Mouse (Mus musculus) left cerebral cortex, adult 2 months (tissue): ENCODE data around the gene Pax6. TPM values are rescaled to one million over a fixed set of nuclear protein-coding genes. Genes with fewer than 3 reads are reported as not detected.

Experiments used
- DNase-seq, 2 experiments: peaks; one replicate each; pipeline ENCODE4 v3.0.0; 2021 to 2022; ENCODE audit warnings: low spot score in 2 of 2, mixed read lengths in 1 of 2; ENCODE audit errors: extremely low spot score in 1 of 2
- H3K27ac ChIP-seq: fragments of 200-600 bp; 2 replicates; pipeline ENCODE4 v1.8.1; 2022
- H3K4me3 ChIP-seq: fragments of 200-600 bp; 2 replicates; pipeline ENCODE4 v1.8.1; 2022
- CTCF ChIP-seq: fragments of 200-600 bp; IDR thresholded peaks from 2 replicates; pipeline ENCODE4 v1.8.1; 2022; ENCODE audit warnings: antibody characterized with exemption, mild to moderate bottlenecking, moderate library complexity
- intact Hi-C: fragments of 180-260 bp; cut with DNase I; formaldehyde crosslinking; loops from one replicate; pipeline ENCODE4 v1.15.1; 2025
- total RNA-seq, 2 experiments: library from RNA; stranded (reverse); gene quantifications; 2 replicates each; pipeline ENCODE4 v1.2.3; 2021

The Pax6 gene
- total RNA-seq, 2 experiments from 2014 or later = 8.2 to 11.7 TPM

GRCm38 (mm10) chr2:105709126-105709525, 40.4 kb downstream of the Pax6 start:
- DNase-seq = no peak
- intact Hi-C loops = no loop called here
- no peak for TF ChIP-seq CTCF
- no peak overlapping the region for H3K27ac ChIP-seq
- no peak overlapping the region for H3K4me3 ChIP-seq

GRCm38 (mm10) chr2:105710511-105710910, 41.8 kb downstream of the Pax6 start:
- no peak for DNase-seq
- Histone ChIP-seq H3K27ac (no peak overlapping the region), H3K4me3 (no peak overlapping the region)
- intact Hi-C loops = no loop called here
- no peak for TF ChIP-seq CTCF

- intact Hi-C loops = no loop called here
- no peak for DNase-seq
- Histone ChIP-seq H3K4me3 (no peak overlapping the region), H3K27ac (no peak overlapping the region)
- no peak for TF ChIP-seq CTCF
These were observed 46.9 kb downstream of the Pax6 start for GRCm38 (mm10) chr2:105715409-105716115.

- intact Hi-C loops = no loop called here
- no peak for TF ChIP-seq CTCF
- DNase-seq = no peak
- no peak overlapping the region for H3K4me3 ChIP-seq
- H3K27ac ChIP-seq = no peak overlapping the region
These were observed 58.0 kb downstream of the Pax6 start for GRCm38 (mm10) chr2:105726657-105727056.

GRCm38 (mm10) chr2:105730704-105731103, 62.0 kb downstream of the Pax6 start:
- intact Hi-C loops = no loop called here

GRCm38 (mm10) chr2:105736166-105736565, 67.5 kb downstream of the Pax6 start:
- DNase-seq = no peak
- intact Hi-C loops = no loop called here
- H3K27ac ChIP-seq = no peak overlapping the region
- no peak for TF ChIP-seq CTCF
- no peak overlapping the region for H3K4me3 ChIP-seq

More at GRCm38 (mm10) chr2:105730704-105731103, 62.0 kb downstream of the Pax6 start:
- no peak for DNase-seq
- Histone ChIP-seq H3K27ac (no peak overlapping the region), H3K4me3 (no peak overlapping the region)
- no peak for TF ChIP-seq CTCF

- DNase-seq = no peak
- TF ChIP-seq CTCF = no peak
- Histone ChIP-seq H3K4me3 (no peak overlapping the region), H3K27ac (no peak overlapping the region)
- intact Hi-C loops = no loop called here
These were observed 78.2 kb downstream of the Pax6 start for GRCm38 (mm10) chr2:105746896-105747295.

Other genes starting within 250 kb of the Pax6 start
- 10 to 100 TPM; 18.8 to 19.5 TPM for gene Elp4, start 235.7 kb downstream of the Pax6 start, total RNA-seq
- 10 to 100 TPM; 24.5 to 30.6 TPM for gene Immp1l, start 235.7 kb downstream of the Pax6 start, total RNA-seq